Comparison of ENCODE assay signal across 8 mouse cellular contexts in genomic region chr3:60785137-60785875, GRCm38 (mm10).
DNase-seq lines count a peak whose midpoint lies in the region; ATAC-seq and TF ChIP-seq lines count a peak whose summit lies in the region.

No protein-coding gene starts in this region.

- CTCF ChIA-PET in Patski (lab: Charles Lee), result interaction anchor here (1.2 to 2.5 kb wide), 3 partner anchors 9 to 22 kb away, joined by 3 to 6 read pairs (median 3); no protein-coding TSS in a partner anchor

- ATAC-seq in Patski, result peak; percentile 37
- peak; percentile 92 for ATAC-seq in granulocyte monocyte progenitor cell, adult 5-6 weeks (replicated peaks; ENCODE audit: poor library complexity, severe bottlenecking)
- peak; percentile 33; the same call in 1 of the 2 replicates for ATAC-seq in intestine, postnatal 0 days
- peak; percentile 93 for ATAC-seq in megakaryocyte, adult 5-6 weeks (ENCODE audit: poor library complexity, severe bottlenecking)

- peaks cover 57% of the 10 kb centered on the region for H3K27me3 ChIP-seq in Patski
- no peaks in the 10 kb centered on the region for H3K27me3 ChIP-seq in intestine, postnatal 0 days (replicated peaks; ENCODE audit: control insufficient read depth, insufficient read depth, low read length)

- H3K36me3 ChIP-seq in intestine, postnatal 0 days (ENCODE audit: control insufficient read depth, insufficient read depth), result no peaks in the 10 kb centered on the region

- DNase-seq in 416B (ENCODE audit: low read depth) (peak; percentile 98), Patski (ENCODE audit: low read depth, low spot score) (peak; percentile 49)
- peak; percentile 22 to 29 for DNase-seq in thymus, adult 18-20 months
- no peak for DNase-seq in layer of hippocampus, postnatal 10 days (ENCODE audit: low spot score in 2 of 2)
- no peak for DNase-seq in urinary bladder, postnatal 25 days (ENCODE audit: low spot score)

- no peak overlapping the region for H3K4me3 ChIP-seq in intestine, postnatal 0 days (ENCODE audit: low read depth, low read length)

- WGBS in intestine, postnatal 0 days, result 53% methylated on average over 9 of the region's 9 CpGs

- POLR2A ChIA-PET in Patski (lab: Charles Lee), result no interaction called here

- H3K9ac ChIP-seq in intestine, postnatal 0 days (ENCODE audit: low read depth, low read length), result no peak overlapping the region

- no peak overlapping the region for H3K4me2 ChIP-seq in intestine, postnatal 0 days (replicated peaks; ENCODE audit: low read depth)

- in situ Hi-C loops in Patski (cut with MboI; ENCODE audit: low pct_unique_long_range_greater_than_20kb), result no loop called here

- no peaks in the 10 kb centered on the region for H3K4me1 ChIP-seq in intestine, postnatal 0 days (replicated peaks; ENCODE audit: control insufficient read depth, insufficient read depth, low read length)

- no peaks in the 10 kb centered on the region for H3K9me3 ChIP-seq in intestine, postnatal 0 days (ENCODE audit: control insufficient read depth)

- H3K27ac ChIP-seq in intestine, postnatal 0 days (ENCODE audit: low read depth, low read length), result no peak overlapping the region

- TF ChIP-seq CTCF in Patski (IDR thresholded peaks at IDR 0.05), result no peak
- 0 out of 2 replicates have a peak, but pooled peaks have one; percentile 9 for TF ChIP-seq CTCF in intestine, postnatal 0 days (IDR thresholded peaks at IDR 0.05; ENCODE audit: low read depth)

Comparison
In these comparisons a context has a peak if more than half of its experiments do, and no peak if none do; other contexts are left out.
1. DNase-seq: peak in 416B (single experiment), Patski (single experiment) and thymus, adult 18-20 months (2 of 2); none in layer of hippocampus, postnatal 10 days (0 of 2) and urinary bladder, postnatal 25 days (single experiment).
2. ATAC-seq: peak in every context shown above with its lines; median percentile 93 in megakaryocyte, adult 5-6 weeks; 92 in granulocyte monocyte progenitor cell, adult 5-6 weeks; 37 in Patski; 33 in intestine, postnatal 0 days.